Mouse (Mus musculus) ovary, adult 10 weeks (tissue): ENCODE data around the gene Pcdh19. TPM values are rescaled to one million over a fixed set of nuclear protein-coding genes. Genes with fewer than 3 reads are reported as not detected.

Experiments used
- polyA plus RNA-seq: library from polyadenylated mRNA; stranded (reverse); fragments of 350-450 nt; fragmentation: Illumina TruSeq; extraction: RNeasy Lipid Tissue Mini Kit (QIAGEN cat#74804); gene quantifications from one replicate; pipeline ENCODE4 v1.2.3, GENCODE M21; 2014

Gene Pcdh19
- 3.2 TPM for polyA plus RNA-seq

GRCm38 (mm10) chrX:133688840-133689239 lies at the start of gene Pcdh19:
TSS of gene Pcdh19 (minus strand) at chrX:133688987.

Other genes starting within 250 kb of the Pcdh19 start
- not detected for gene Tnmd, start 162.0 kb upstream of the Pcdh19 start, polyA plus RNA-seq
- 201 TPM for gene Tspan6, start 209.4 kb upstream of the Pcdh19 start, polyA plus RNA-seq
- 7.4 TPM for gene Srpx2, start 219.4 kb upstream of the Pcdh19 start, polyA plus RNA-seq